Mouse (Mus musculus) adrenal gland, postnatal 36 days (tissue): ENCODE measurements around the gene Lrrc8d. TPM values are rescaled to one million over a fixed set of nuclear protein-coding genes. Genes with fewer than 3 reads are reported as not detected.
"Not testable (repeated sequence)": the region's sequence is repeated elsewhere in the genome, so short reads cannot be mapped to it uniquely, and the experiment has no call there.

ENCODE experiments used
- DNase-seq, 2 experiments: peaks; one replicate each; pipeline ENCODE4 v3.0.0; 2021; ENCODE audit warnings: mixed read lengths in 1 of 2
- total RNA-seq, 2 experiments: library from RNA; stranded (reverse); gene quantifications; 2 replicates each; pipeline ENCODE4 v1.2.3; 2021

Lrrc8d gene
- total RNA-seq, 2 experiments from 2014 or later, result 97.8 to 115 TPM

- peak; percentile 60 to 64 for DNase-seq
Observed at GRCm38 (mm10) chr5:105858754-105859694, 159.3 kb downstream of the Lrrc8d start.

DNA sequence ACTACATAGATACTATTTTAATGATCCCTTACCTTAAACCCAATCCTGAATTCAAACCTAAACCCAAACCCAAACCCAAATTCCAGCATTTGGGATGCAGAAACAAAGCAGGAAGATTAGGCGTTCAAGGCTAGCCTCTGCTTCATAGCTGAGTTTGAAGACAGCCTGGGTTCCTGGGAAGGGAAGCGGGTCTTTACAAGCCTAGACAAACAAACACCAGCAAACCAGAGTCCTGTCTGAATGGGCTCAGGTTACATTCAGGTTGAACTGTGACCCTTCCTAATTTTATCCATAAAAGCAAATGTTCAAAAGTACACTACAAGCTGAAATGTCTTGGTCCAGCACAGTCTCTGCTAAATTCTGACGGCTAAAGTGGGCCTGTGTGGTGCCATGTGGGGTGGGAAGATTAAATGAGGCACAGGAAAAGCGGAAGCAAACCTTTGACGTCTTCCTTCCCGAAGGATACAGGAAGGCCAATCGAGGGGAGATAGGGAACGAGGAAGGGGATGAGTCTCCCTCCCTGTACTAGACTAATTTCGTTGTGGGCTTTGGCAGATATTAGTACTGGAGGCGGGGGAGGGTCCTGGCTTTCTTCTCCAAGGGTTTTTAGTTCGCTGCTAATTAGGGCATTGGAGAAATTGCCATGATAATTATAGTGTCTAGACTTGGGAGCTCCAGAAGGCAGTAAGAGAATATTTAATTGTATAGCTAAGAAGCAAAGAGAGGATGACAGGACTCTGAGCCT is 160.1 kb downstream of the Lrrc8d start:
- no peak for DNase-seq

- DNase-seq, result no peak
Observed at GRCm38 (mm10) chr5:105860461-105860835, 160.7 kb downstream of the Lrrc8d start.

GRCm38 (mm10) chr5:105861616-105862015 is 161.8 kb downstream of the Lrrc8d start:
- DNase-seq, result no peak

GRCm38 (mm10) chr5:105865110-105865628 is 165.4 kb downstream of the Lrrc8d start:
- DNase-seq, result not testable (repeated sequence)

DNA sequence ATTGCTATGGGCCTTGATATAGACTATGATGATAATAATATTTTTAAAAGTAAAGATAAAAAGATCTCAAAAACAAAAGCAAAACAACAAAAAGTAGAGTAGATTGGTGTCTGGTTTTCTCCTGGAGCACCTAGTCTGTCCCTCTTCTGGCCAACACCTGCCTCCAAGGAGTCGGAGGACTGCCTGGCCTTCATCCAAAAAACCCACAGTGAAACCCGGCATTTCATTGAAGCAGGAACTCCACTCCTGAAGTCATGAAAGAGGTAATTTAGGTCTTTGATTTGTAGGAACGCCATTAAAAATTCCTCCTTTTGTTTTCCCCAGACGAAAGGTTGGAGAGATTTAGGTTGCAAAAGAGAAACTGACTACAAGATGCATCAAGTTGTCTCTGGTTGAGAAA is 167.7 kb downstream of the Lrrc8d start:
- no peak for DNase-seq

- DNase-seq, result peak; percentile 34 to 58
Observed at GRCm38 (mm10) chr5:105867841-105868447, 168.2 kb downstream of the Lrrc8d start.

DNA sequence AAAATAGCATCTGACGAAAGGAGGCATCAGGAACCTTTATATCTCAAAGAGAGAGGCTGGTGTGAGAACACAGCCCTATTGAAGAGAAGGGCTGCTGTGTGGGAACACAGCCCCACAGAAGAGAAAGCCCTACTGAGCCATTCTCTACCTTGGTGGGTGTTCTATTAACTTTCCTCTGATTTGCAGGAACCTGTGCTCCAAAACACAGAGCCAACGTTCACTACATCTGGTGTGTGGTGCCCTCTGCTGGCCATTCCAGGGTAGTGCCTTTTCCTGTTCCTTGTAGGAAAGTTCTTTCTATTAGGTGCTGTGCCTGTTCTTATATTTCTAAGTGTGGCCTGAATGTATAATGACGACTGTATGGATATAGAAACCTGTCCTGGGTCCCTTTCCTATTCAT is 168.8 kb downstream of the Lrrc8d start:
- peak; percentile 88 to 89 for DNase-seq

- no peak for DNase-seq
Observed at GRCm38 (mm10) chr5:105869739-105870138, 170.0 kb downstream of the Lrrc8d start.

- DNase-seq, result no peak
Observed at GRCm38 (mm10) chr5:105871140-105871539, 171.4 kb downstream of the Lrrc8d start.

GRCm38 (mm10) chr5:105872176-105872575 is 172.4 kb downstream of the Lrrc8d start:
- no peak for DNase-seq

DNA sequence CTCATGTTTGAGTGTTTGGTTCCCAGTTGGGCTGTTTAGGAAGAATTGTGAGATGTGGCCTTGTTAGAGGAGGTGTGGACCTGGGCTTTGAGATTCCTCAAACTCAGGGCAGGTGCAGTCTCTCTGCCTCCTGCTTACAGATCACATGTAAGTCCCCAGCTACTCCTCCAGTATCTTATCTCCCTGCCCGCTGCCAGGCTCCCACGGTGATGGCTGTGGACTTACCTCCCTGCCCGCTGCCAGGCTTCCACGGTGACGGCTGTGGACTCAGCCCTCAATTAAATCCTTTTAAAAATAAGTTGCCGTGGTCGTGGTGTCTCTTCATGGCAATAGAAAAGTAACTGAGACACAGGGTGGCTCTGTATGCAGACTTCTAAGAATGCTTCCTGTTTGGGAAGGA is 173.1 kb downstream of the Lrrc8d start:
- DNase-seq, result no peak

DNA sequence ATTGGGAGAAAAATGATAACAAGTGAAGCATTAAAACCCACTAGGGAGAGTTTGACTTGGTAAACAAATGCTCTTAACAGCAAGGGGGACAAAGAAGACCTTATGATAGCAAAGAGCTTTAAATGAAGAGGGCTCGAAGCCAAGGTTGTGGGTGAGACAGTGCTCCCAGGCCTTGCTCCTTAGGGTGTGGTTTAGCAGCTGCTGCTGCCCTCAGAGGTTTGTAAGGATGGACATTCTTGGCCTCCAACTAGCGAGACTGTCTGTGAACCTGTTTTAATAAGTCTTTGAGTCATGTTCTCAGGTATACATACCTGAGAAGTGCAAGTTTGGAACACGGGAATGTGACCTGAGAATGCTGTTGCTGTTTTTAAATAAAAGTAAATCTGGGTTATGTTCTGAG is 174.0 kb downstream of the Lrrc8d start:
- no peak for DNase-seq

GRCm38 (mm10) chr5:105874476-105874875 is 174.7 kb downstream of the Lrrc8d start:
- DNase-seq, result no peak

DNA sequence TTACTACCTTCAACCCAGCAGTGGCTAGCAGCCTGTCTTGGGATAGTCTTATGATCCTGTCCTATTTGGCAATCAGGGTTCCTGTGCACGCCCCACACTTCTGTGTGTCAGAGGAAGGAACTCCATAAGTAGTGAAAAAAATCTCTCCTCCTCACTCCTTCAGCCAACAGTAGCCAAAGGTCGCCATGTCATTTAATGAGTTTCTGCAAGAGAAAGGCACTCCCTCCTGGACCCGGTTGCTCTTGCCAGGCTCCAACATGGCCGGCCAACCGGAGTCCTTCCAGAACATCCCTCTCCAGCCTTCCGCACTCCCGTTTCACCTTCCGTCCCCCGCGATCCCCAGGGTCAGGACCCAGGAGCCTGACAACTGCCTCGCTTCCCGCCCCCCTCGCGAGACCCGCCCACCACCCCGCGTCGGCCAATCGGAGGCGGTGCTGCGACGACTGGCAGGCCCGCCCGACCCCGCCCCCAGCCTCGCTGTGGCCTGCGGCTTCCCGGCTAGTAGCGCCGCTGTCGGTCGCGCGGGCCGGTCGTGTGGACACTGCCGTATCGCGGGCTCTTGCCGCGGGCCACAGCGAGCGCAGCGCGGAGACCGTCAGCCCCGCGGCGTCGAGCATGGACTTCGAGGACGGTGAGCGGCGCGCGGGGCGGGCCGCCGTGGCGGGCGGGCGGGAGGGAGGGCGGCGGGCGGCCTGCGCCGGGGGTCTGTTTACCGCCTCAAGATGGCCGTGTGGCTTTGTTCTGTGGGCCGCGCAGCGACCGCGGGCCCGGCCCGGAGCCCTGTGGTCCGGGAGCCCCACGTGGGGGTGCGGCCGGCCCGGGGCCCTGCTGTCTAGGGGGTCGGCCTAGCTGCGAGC is 176.5 kb downstream of the Lrrc8d start, which contains the start of gene Zfp326:
Zfp326 (plus strand) TSS at position 498 of the 857 bp plus-strand sequence.
- DNase-seq, result peak; percentile 94 to 97

GRCm38 (mm10) chr5:105876925-105877774 is 177.4 kb downstream of the Lrrc8d start:
- peak; percentile 39 to 61 for DNase-seq
